Mouse (Mus musculus) midbrain, embryonic 15.5 days (tissue): Measurements from ENCODE around the gene BC049715. TPM values are rescaled to one million over a fixed set of nuclear protein-coding genes. Genes with fewer than 3 reads are reported as not detected.
"Not testable (repeated sequence)": the region's sequence is repeated elsewhere in the genome, so short reads cannot be mapped to it uniquely, and the experiment has no call there.

Experiments
- ATAC-seq: fragments of 200-750 bp; cut with Nextera tagmentation; replicated peaks from 2 replicates; pipeline ENCODE4 v1.8.0; 2017; ENCODE audit warnings: moderate TSS enrichment
- H3K27ac ChIP-seq: fragments of 300-500 bp; sonication (generic); 2 replicates; pipeline ENCODE4 v1.5.1; 2015; ENCODE audit warnings: mild to moderate bottlenecking, inconsistent platforms
- H3K27me3 ChIP-seq: fragments of 300-500 bp; sonication (generic); replicated peaks from 2 replicates; pipeline ENCODE4 v1.6.1; 2015; ENCODE audit warnings: inconsistent platforms
- H3K36me3 ChIP-seq: fragments of 300-500 bp; sonication (generic); replicated peaks from 2 replicates; pipeline ENCODE4 v1.6.1; 2015; ENCODE audit warnings: inconsistent platforms
- H3K4me1 ChIP-seq: fragments of 300-500 bp; sonication (generic); 2 replicates; pipeline ENCODE4 v1.6.1; 2015; ENCODE audit warnings: inconsistent platforms
- H3K4me2 ChIP-seq: fragments of 300-500 bp; sonication (generic); 2 replicates; pipeline ENCODE4 v1.6.1; 2015; ENCODE audit warnings: inconsistent platforms, mild to moderate bottlenecking, moderate library complexity
- H3K4me3 ChIP-seq: fragments of 300-500 bp; sonication (generic); 2 replicates; pipeline ENCODE4 v1.5.1; 2015; ENCODE audit warnings: mild to moderate bottlenecking, inconsistent platforms
- H3K9ac ChIP-seq: fragments of 300-500 bp; sonication (generic); 2 replicates; pipeline ENCODE4 v1.6.1; 2015; ENCODE audit warnings: mild to moderate bottlenecking, inconsistent platforms
- H3K9me3 ChIP-seq: fragments of 300-500 bp; sonication (generic); 2 replicates; pipeline ENCODE4 v1.6.1; 2016; ENCODE audit warnings: inconsistent platforms
- WGBS: fragments of 180-500 bp; shearing (Covaris S2); methylation state at CpG from one replicate; pipeline ENCODE4 v1.1.7; 2015; ENCODE audit warnings: mixed read lengths; 5-methylcytosine and 5-hydroxymethylcytosine counted together
- polyA plus RNA-seq: library from polyadenylated mRNA; unstranded; fragments of >200 nt; fragmentation: Nextera tagmentation; extraction: Ambion mirVana; gene quantifications from 2 replicates; pipeline ENCODE4 v1.2.1, GENCODE M21; 2015

Gene BC049715
- 1.5 and 1.8 TPM in 2 replicates for polyA plus RNA-seq

GRCm38 (mm10) chr6:136827516-136827880 is at the start of gene BC049715:
Gene BC049715 (plus strand): TSS chr6:136827626.
- peak; percentile 15; the same call in 1 of the 2 replicates for ATAC-seq
- under 1% methylated on average over 34 of the region's 34 CpGs for WGBS

GRCm38 (mm10) chr6:136781377-136781986 is 45.9 kb upstream of the BC049715 start, which contains the start of gene Gucy2c:
Gene Gucy2c (minus strand): TSS chr6:136781765.
- Histone ChIP-seq H3K27ac (no peak within 1 kb of the TSS), H3K9ac (no peak within 1 kb of the TSS), H3K4me1 (no peaks in the 10 kb centered on the region), H3K27me3 (no peaks in the 10 kb centered on the region), H3K9me3 (no peaks in the 10 kb centered on the region), H3K4me2 (no peak within 1 kb of the TSS), H3K36me3 (no peaks in the 10 kb centered on the region), H3K4me3 (no peak within 1 kb of the TSS)
- WGBS: 82% methylated on average over 20 of the region's 20 CpGs
- ATAC-seq: no peak

More at GRCm38 (mm10) chr6:136827516-136827880, at the start of gene BC049715:
- Histone ChIP-seq H3K4me3 (peak within 1 kb of the TSS; percentile 85), H3K27ac (peak within 1 kb of the TSS; percentile 92), H3K27me3 (peaks cover 13% of the 10 kb centered on the region), H3K4me2 (peak within 1 kb of the TSS; percentile 67), H3K9me3 (no peaks in the 10 kb centered on the region), H3K36me3 (peaks cover 17% of the 10 kb centered on the region; the same call in 1 of the 2 replicates), H3K9ac (peak within 1 kb of the TSS; percentile 92), H3K4me1 (peaks cover 12% of the 10 kb centered on the region)

GRCm38 (mm10) chr6:136782146-136782545 is 45.3 kb upstream of the BC049715 start:
- no peaks in the 10 kb centered on the region for H3K4me1 ChIP-seq
- no peak overlapping the region for H3K9ac ChIP-seq
- no peaks in the 10 kb centered on the region for H3K36me3 ChIP-seq
- no peak overlapping the region for H3K27ac ChIP-seq
- H3K4me3 ChIP-seq: no peak overlapping the region
- no peaks in the 10 kb centered on the region for H3K9me3 ChIP-seq
- 84% methylated on average over 12 of the region's 12 CpGs for WGBS
- no peak for ATAC-seq
- H3K4me2 ChIP-seq: no peak overlapping the region
- H3K27me3 ChIP-seq: no peaks in the 10 kb centered on the region

GRCm38 (mm10) chr6:136782761-136783160 is 44.7 kb upstream of the BC049715 start:
- no peaks in the 10 kb centered on the region for H3K27me3 ChIP-seq
- no peaks in the 10 kb centered on the region for H3K36me3 ChIP-seq
- no peaks in the 10 kb centered on the region for H3K4me1 ChIP-seq
- ATAC-seq: no peak
- no peaks in the 10 kb centered on the region for H3K9me3 ChIP-seq
- no peak overlapping the region for H3K27ac ChIP-seq
- H3K4me3 ChIP-seq: no peak overlapping the region
- no peak overlapping the region for H3K4me2 ChIP-seq
- WGBS: 77% methylated on average over 9 of the region's 9 CpGs
- H3K9ac ChIP-seq: no peak overlapping the region

DNA sequence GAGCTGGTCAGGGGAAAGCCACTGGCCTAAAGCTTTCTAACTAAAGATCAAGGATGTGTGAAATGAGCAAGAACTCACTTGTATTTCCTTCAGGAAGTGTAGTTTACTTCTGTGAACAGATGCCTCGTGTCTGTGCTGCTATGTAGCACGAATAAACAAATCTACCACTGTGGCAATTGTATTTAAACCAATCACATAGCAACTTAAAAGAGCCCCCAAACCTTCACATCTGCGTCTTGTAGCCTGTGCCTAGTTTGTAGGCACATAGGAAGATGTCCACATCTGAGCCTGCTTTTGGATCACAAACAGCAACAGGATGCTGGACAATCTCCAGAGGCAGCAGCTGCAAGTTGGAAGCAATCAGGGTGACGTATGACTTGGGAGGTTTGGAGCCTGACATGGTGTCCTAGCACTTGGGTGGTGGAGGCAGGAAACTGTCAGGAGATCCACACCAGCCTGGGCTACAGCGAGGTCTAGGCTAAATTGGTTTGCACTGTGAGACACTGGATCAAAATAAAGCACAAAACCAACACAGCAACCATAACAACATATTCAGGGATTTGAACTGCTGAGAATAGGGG is 37.9 kb upstream of the BC049715 start:
- Histone ChIP-seq H3K27me3 (no peaks in the 10 kb centered on the region; the same call in 1 of the 2 replicates), H3K36me3 (no peaks in the 10 kb centered on the region), H3K4me2 (no peak overlapping the region), H3K9ac (no peak overlapping the region), H3K4me1 (peaks cover 11% of the 10 kb centered on the region), H3K4me3 (no peak overlapping the region), H3K27ac (no peak overlapping the region), H3K9me3 (no peaks in the 10 kb centered on the region)
- WGBS: 82% methylated on average over 5 of the region's 5 CpGs
- ATAC-seq: no peak

DNA sequence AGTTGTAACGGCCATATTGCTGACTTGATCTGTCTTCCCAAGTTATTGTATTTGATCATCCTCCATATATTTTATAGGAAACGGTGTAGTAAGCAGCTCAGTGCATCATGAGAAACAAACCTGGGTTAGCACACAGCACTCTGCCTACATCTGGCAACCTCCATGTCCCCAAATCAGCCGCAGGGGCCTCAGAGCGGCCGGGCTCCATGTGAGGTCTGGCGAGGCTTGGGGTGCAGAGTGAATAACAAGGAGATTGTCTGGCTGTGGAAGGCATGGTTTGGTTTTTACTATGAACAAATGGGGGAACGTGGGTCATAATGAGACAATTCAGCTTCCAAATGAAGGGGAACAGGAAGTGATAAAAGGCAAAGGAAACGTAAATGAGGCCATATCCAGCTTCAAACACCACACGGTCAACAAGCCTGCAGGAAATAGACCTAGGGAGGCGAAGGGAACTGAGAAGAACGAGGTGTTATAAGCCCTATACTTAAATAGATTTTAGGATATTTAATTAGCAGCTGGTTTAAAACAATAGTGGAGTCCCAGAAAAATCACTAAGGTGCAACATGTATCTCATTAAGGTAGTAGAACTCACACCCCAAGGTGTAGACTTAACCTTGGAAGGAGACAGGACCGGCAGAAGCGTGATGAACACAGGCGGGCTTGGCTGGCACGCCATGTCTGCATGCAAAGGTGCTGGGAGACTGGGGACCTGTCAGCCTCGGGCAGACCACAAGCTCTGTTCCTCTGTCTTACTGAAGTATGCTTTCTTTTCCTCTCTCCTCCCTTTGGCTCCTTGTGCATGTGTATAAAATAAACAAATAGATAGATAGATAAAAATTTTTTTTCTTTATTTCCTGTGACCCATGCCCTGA is 34.3 kb upstream of the BC049715 start:
- Histone ChIP-seq H3K36me3 (no peaks in the 10 kb centered on the region), H3K27me3 (no peaks in the 10 kb centered on the region; the same call in 1 of the 2 replicates), H3K9me3 (no peaks in the 10 kb centered on the region), H3K4me2 (peak overlapping the region; percentile 60), H3K4me3 (peak overlapping the region; percentile 30), H3K9ac (0 out of 2 replicates have a peak overlapping the region, but pooled peaks have one; percentile 10), H3K27ac (no peak overlapping the region), H3K4me1 (peaks cover 11% of the 10 kb centered on the region)
- WGBS: 28% methylated on average over 16 of the region's 16 CpGs
- ATAC-seq: no peak

- Histone ChIP-seq H3K36me3 (no peaks in the 10 kb centered on the region), H3K4me1 (peaks cover 11% of the 10 kb centered on the region), H3K4me2 (peak overlapping the region; percentile 60), H3K9ac (peak overlapping the region; percentile 10; the same call in 1 of the 2 replicates), H3K4me3 (peak overlapping the region; percentile 30), H3K27me3 (no peaks in the 10 kb centered on the region; the same call in 1 of the 2 replicates), H3K9me3 (no peaks in the 10 kb centered on the region), H3K27ac (no peak overlapping the region)
- WGBS: under 1% methylated on average over 22 of the region's 24 CpGs
- no peak for ATAC-seq
Measured at GRCm38 (mm10) chr6:136793831-136794525, 33.4 kb upstream of the BC049715 start.

- no peak overlapping the region for H3K4me3 ChIP-seq
- 64% methylated on average over 1 of the region's 1 CpGs for WGBS
- H3K4me2 ChIP-seq: no peak overlapping the region
- peaks cover 11% of the 10 kb centered on the region for H3K4me1 ChIP-seq
- ATAC-seq: no peak
- H3K36me3 ChIP-seq: no peaks in the 10 kb centered on the region
- H3K9me3 ChIP-seq: no peaks in the 10 kb centered on the region
- no peak overlapping the region for H3K9ac ChIP-seq
- no peaks in the 10 kb centered on the region; the same call in 1 of the 2 replicates for H3K27me3 ChIP-seq
- no peak overlapping the region for H3K27ac ChIP-seq
Measured at GRCm38 (mm10) chr6:136795110-136795509, 32.3 kb upstream of the BC049715 start.

GRCm38 (mm10) chr6:136795850-136796249 is 31.6 kb upstream of the BC049715 start:
- H3K4me1 ChIP-seq: peaks cover 11% of the 10 kb centered on the region
- H3K4me3 ChIP-seq: no peak overlapping the region
- no peaks in the 10 kb centered on the region; the same call in 1 of the 2 replicates for H3K27me3 ChIP-seq
- WGBS: 60% methylated on average over 6 of the region's 6 CpGs
- H3K9ac ChIP-seq: no peak overlapping the region
- no peak overlapping the region for H3K27ac ChIP-seq
- H3K9me3 ChIP-seq: no peaks in the 10 kb centered on the region
- no peaks in the 10 kb centered on the region for H3K36me3 ChIP-seq
- no peak overlapping the region for H3K4me2 ChIP-seq
- no peak for ATAC-seq

GRCm38 (mm10) chr6:136797874-136798693 is 29.3 kb upstream of the BC049715 start:
- ATAC-seq, H3K36me3 ChIP-seq, H3K27me3 ChIP-seq, H3K4me2 ChIP-seq, H3K9me3 ChIP-seq, H3K27ac ChIP-seq, H3K4me3 ChIP-seq, H3K9ac ChIP-seq: not testable (repeated sequence)
- peaks cover 12% of the 10 kb centered on the region for H3K4me1 ChIP-seq
- WGBS: 93% methylated on average over 3 of the region's 3 CpGs

- Histone ChIP-seq H3K9ac (no peak overlapping the region), H3K9me3 (no peaks in the 10 kb centered on the region), H3K27me3 (no peaks in the 10 kb centered on the region), H3K4me1 (peaks cover 16% of the 10 kb centered on the region), H3K36me3 (no peaks in the 10 kb centered on the region), H3K4me3 (no peak overlapping the region), H3K27ac (no peak overlapping the region), H3K4me2 (no peak overlapping the region)
- 94% methylated on average over 8 of the region's 8 CpGs for WGBS
- ATAC-seq: no peak
Measured at GRCm38 (mm10) chr6:136800710-136801109, 26.7 kb upstream of the BC049715 start.
